Mouse (Mus musculus): Measurements from ENCODE around the gene Prune2.

The Prune2 gene

GRCm38 (mm10) chr19:16997915-16998314 is 42.0 kb downstream of the Prune2 start:
- no peak for DNase-seq (ENCODE audit: extremely low read depth, low read depth, low spot score)

DNA sequence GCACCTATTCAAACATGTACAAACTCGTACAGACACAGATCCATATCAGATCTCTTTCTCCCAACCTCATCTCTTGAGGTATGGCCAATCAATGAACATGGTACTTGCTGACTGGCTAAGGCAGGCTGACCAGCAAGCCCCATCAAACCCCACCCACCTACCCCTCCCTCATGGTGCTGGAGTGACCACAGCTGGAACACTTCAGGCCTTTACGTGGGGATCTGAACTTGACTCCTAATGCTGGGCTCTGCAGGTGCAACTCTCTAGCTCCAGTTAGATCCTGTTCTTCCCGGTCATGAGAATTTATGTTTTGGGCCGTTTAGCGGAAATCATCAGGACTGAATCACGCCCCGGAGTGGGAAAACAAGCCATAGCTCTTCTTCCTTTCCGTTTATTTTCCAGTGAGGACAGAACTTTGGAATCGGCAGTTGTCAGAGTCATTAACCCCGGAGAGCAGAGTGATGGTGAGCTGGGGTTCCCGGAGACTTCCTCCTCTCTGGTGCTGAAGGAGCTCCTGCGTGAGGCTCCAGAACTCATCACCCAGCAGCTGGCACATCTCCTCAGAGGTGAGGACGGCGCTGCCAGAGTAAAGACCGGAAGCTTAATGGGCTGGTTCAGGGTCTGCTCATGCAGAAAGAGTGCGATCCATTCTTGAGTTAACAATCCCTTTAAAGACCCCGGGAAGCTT is 50.4 kb downstream of the Prune2 start:
- DNase-seq (ENCODE audit: extremely low read depth, low read depth, low spot score) = no peak

DNA sequence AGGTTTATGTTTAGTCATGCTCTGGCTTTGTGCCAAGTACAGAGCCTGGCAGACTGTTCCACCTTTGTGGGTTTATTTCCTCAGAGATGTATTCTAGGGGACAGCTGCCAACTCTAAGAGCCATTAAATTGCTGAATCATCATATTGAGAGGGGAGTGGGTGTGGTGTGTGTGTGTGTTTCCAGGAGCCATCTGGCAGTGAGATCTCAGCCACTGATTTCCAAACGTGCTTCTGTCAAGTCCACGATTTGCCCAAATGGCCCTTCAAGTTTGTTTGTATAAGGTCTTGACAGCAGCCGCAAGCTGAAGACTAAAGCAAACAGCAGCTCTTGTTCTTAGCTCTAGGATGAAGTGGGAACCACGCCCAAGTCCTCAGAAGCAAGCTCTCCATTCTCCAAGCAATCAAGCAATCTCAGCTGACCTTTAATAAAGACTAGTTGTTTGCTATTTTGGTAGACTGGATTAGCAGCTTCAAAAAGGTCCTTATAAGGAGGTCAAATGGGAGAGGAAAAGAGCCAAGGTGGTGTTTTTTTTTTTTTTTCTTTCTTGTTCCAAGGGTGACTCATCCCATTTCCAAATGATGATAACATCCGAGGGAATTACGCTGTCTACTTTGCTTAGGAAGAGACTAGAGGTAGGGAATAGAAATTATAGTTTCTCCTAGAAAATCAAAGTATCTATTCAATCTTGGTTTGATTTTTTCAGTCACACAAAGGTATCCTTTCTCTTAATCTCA is 55.5 kb downstream of the Prune2 start:
- DNase-seq (ENCODE audit: extremely low read depth, low read depth, low spot score) = no peak

GRCm38 (mm10) chr19:17013085-17013484 is 57.2 kb downstream of the Prune2 start:
- no peak for DNase-seq (ENCODE audit: extremely low read depth, low read depth, low spot score)

GRCm38 (mm10) chr19:17014337-17015124 is 58.6 kb downstream of the Prune2 start:
- DNase-seq (ENCODE audit: extremely low read depth, low read depth, low spot score) = no peak

DNA sequence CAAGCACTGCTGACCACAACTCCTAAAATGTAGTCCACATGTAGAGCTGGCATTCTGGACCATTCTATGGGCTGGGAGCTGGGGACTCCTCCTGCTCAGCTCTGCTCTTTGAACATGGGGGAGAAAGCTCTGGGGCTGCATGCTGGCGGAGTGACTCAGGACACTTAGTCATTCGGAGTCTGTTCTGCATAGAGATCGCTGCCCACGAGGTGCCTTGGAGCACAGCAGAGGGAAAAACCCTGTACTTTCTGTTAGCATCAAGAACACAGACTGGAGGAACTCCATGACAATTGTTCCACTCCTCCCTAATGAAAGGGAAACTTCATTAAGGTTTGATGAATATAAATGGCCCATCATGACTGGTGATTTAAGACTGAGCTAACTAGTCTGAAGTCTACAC is 68.8 kb downstream of the Prune2 start:
- no peak for DNase-seq (ENCODE audit: extremely low read depth, low read depth, low spot score)

- no peak for DNase-seq (ENCODE audit: extremely low read depth, low read depth, low spot score)
These were observed 74.4 kb downstream of the Prune2 start for GRCm38 (mm10) chr19:17030276-17030675.

GRCm38 (mm10) chr19:17032314-17032713 is 76.4 kb downstream of the Prune2 start:
- DNase-seq (ENCODE audit: extremely low read depth, low read depth, low spot score) = no peak

GRCm38 (mm10) chr19:17046961-17047360 is 91.0 kb downstream of the Prune2 start:
- no peak for DNase-seq (ENCODE audit: extremely low read depth, low read depth, low spot score)

DNA sequence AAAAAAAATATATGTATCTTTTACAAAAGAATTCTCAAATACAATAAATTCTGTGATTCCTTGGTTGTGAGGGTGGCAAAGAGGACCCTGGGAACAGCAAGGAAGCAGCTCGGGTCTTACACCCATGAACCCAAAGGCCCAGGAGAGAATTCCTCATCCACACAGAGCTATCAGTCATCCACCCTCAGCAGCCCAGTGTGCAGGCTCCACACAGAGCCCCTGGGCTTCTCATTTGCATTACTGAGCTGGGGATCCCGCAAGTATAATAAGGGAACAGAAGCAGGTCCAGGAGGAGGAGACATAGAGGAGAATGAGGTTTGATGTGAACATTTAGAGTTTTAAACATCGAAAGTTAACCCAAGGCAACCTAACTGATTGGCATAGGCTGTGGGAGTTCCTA is 100.0 kb downstream of the Prune2 start:
- DNase-seq (ENCODE audit: extremely low read depth, low read depth, low spot score) = no peak

DNA sequence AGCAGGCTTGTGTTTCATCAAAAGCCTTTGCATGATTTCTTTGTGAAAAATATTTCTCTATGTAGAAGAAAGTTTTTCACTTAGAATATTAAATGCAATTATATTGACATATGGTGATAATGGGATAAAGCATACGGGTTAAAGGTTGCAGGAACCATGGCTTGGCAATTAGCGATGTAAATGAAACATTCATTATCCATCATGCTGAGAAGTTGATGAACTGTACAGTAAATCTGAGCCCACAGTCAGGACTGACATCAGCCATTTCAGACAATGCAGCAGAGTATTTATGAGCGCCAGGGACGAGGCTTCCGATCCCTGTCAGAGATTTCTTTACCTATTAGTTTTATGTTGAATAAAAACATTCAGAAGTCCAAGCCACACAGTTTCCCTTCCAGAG is 104.2 kb downstream of the Prune2 start:
- no peak for DNase-seq (ENCODE audit: extremely low read depth, low read depth, low spot score)

DNA sequence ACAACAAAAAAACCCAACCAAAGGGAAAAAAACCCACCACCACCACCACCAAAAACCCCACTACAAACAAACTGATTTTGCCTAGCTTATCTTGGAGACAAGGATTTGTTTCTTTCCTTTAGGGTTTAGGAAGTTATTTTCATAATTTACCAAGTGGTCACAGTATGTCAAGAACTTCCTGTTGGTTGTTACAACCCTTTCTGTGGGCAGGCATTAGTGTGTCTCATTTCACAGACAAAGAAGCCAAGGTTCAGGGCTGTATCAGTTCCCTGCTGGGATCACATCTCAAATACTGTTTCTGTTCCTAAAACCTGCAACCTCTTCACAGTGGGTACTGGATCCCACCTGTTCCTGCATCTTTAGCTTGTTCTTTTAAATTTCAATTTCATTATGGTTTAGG is 108.5 kb downstream of the Prune2 start:
- no peak for DNase-seq (ENCODE audit: extremely low read depth, low read depth, low spot score)

GRCm38 (mm10) chr19:17069067-17069466 is 113.1 kb downstream of the Prune2 start:
- DNase-seq (ENCODE audit: extremely low read depth, low read depth, low spot score) = no peak

GRCm38 (mm10) chr19:17071205-17071604 is 115.3 kb downstream of the Prune2 start:
- no peak for DNase-seq (ENCODE audit: extremely low read depth, low read depth, low spot score)

GRCm38 (mm10) chr19:17072245-17072644 is 116.3 kb downstream of the Prune2 start:
- DNase-seq (ENCODE audit: extremely low read depth, low read depth, low spot score) = no peak

- DNase-seq (ENCODE audit: extremely low read depth, low read depth, low spot score) = no peak
These were observed 122.9 kb downstream of the Prune2 start for GRCm38 (mm10) chr19:17078643-17079316.

- no peak for DNase-seq (ENCODE audit: extremely low read depth, low read depth, low spot score)
These were observed 125.5 kb downstream of the Prune2 start for GRCm38 (mm10) chr19:17081382-17081781.

- no peak for DNase-seq (ENCODE audit: extremely low read depth, low read depth, low spot score)
These were observed 138.1 kb downstream of the Prune2 start for GRCm38 (mm10) chr19:17094067-17094466.

GRCm38 (mm10) chr19:17096338-17096737 is 140.4 kb downstream of the Prune2 start:
- no peak for DNase-seq (ENCODE audit: extremely low read depth, low read depth, low spot score)

GRCm38 (mm10) chr19:17097210-17097609 is 141.3 kb downstream of the Prune2 start:
- no peak for DNase-seq (ENCODE audit: extremely low read depth, low read depth, low spot score)

- no peak for DNase-seq (ENCODE audit: extremely low read depth, low read depth, low spot score)
These were observed 152.9 kb downstream of the Prune2 start for GRCm38 (mm10) chr19:17108782-17109181.
